Mouse (Mus musculus) erythroblast, embryonic 14.5 days (primary cell): ENCODE results near the gene 2010300C02Rik.

Experiments used
- GATA1 ChIP-seq: IDR thresholded peaks from 2 replicates; pipeline ENCODE4 v1.6.1; 2012; ENCODE audit warnings: low read length, inconsistent platforms, mixed read lengths
- TAL1 ChIP-seq: IDR thresholded peaks from 3 replicates; pipeline ENCODE4 v1.6.1; 2012; ENCODE audit warnings: low read length, inconsistent platforms, mixed read lengths

DNA sequence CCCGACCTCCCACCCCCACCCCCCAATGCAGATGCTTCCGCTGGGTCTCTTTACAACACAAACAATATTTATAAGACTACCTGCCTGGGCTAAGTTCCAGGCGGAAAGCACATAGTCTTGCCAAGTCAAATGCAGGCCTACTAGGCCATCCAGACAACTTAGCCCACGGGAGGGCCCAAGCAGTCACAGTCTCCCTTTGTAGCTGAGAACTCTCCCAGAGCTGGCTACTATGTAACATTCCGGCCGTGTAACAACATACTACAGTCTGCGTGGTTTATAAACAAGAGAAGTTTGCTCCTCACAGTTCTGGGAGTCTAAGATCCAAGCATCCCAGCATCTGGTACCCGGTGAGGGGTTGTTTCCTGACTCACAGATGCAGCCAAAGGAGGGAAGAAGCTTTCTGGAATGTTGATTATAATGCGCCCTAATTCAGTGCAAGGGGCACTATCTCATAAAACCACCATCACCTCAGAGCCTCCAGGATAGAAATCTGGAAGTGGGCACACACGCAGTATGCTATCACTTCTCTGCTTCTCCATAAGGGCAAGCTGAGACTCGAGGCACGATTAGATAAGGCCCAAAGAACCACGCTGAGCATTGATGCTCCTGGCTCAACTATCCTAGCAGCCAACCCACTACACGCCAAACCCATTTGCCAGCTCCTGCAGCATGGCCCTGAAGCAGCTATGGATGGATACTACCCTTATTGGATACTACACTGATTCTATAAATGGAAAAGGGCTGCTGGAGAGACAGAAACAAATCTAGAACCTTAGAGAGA is 2.3 kb downstream of the 2010300C02Rik start:
- TF ChIP-seq TAL1 (no peak), GATA1 (no peak)
